Mouse (Mus musculus) cerebellum, adult 9-11 months (tissue): ENCODE measurements around the gene Actb.

ENCODE experiments used
- DNase-seq: peaks from one replicate; pipeline ENCODE4 v3.0.0; 2022

The Actb gene

GRCm38 (mm10) chr5:142921074-142921459 lies 14.5 kb upstream of the Actb start:
- DNase-seq, result no peak

GRCm38 (mm10) chr5:142920311-142921073 lies 13.9 kb upstream of the Actb start:
- no peak for DNase-seq

GRCm38 (mm10) chr5:142917402-142917801 lies 10.8 kb upstream of the Actb start:
- DNase-seq, result no peak

GRCm38 (mm10) chr5:142916593-142916992 lies 10.0 kb upstream of the Actb start:
- DNase-seq, result no peak

- no peak for DNase-seq
Measured at GRCm38 (mm10) chr5:142915231-142915630, 8.7 kb upstream of the Actb start.

- DNase-seq, result no peak
Measured at GRCm38 (mm10) chr5:142912739-142913138, 6.2 kb upstream of the Actb start.

GRCm38 (mm10) chr5:142912320-142912719 lies 5.8 kb upstream of the Actb start:
- no peak for DNase-seq

- DNase-seq, result no peak
Measured at GRCm38 (mm10) chr5:142911629-142912028, 5.1 kb upstream of the Actb start.

- peak; percentile 61 for DNase-seq
Measured at GRCm38 (mm10) chr5:142909576-142910278, 3.2 kb upstream of the Actb start.

GRCm38 (mm10) chr5:142908941-142909575 lies 2.5 kb upstream of the Actb start:
- peak; percentile 49 for DNase-seq

GRCm38 (mm10) chr5:142907803-142908559 lies 1.4 kb upstream of the Actb start:
- peak; percentile 78 for DNase-seq

GRCm38 (mm10) chr5:142907048-142907802 lies 671 bp upstream of the Actb start:
- DNase-seq, result peak; percentile 85

- peak; percentile 99 for DNase-seq
Measured at GRCm38 (mm10) chr5:142905725-142906531, 626 bp downstream of the Actb start.

GRCm38 (mm10) chr5:142905038-142905695 lies 1.4 kb downstream of the Actb start:
- DNase-seq, result no peak

- DNase-seq, result peak; percentile 48
Measured at GRCm38 (mm10) chr5:142904208-142905037, 2.1 kb downstream of the Actb start.

- DNase-seq, result no peak
Measured at GRCm38 (mm10) chr5:142903470-142904207, 2.9 kb downstream of the Actb start.

- DNase-seq, result peak; percentile 34
Measured at GRCm38 (mm10) chr5:142902506-142903314, 3.8 kb downstream of the Actb start.

- DNase-seq, result peak; percentile 10
Measured at GRCm38 (mm10) chr5:142901846-142902505, 4.6 kb downstream of the Actb start.
